Mouse (Mus musculus) heart, embryonic 14.5 days (tissue): ENCODE data around the gene AU040320. TPM values are rescaled to one million over a fixed set of nuclear protein-coding genes. Genes with fewer than 3 reads are reported as not detected.

Experiments
- ATAC-seq: fragments of 200-750 bp; cut with Nextera tagmentation; 2 replicates; pipeline ENCODE4 v1.8.0; 2017; ENCODE audit warnings: low read depth, moderate TSS enrichment; ENCODE audit not compliant: insufficient number of reproducible peaks, insufficient read depth, low FRiP score
- H3K27ac ChIP-seq, 2 experiments: fragments of 200-500 bp in 1 of 2; fragments of 300-500 bp in 1 of 2; sonication (generic) in 1 of 2; replicated peaks in 1 of 2; 2 replicates each; pipeline ENCODE4 v1.5.1; 2012 to 2014; ENCODE audit warnings: low read depth in 2 of 2, low read length in 2 of 2, control low read depth in 1 of 2, mild to moderate bottlenecking in 1 of 2, mixed read lengths in 1 of 2; ENCODE audit not compliant: control insufficient read depth in 1 of 2, insufficient read depth in 1 of 2
- H3K27me3 ChIP-seq: fragments of 300-500 bp; sonication (generic); 2 replicates; pipeline ENCODE4 v1.6.1; 2014; ENCODE audit warnings: mild to moderate bottlenecking, low read length, control low read depth; ENCODE audit not compliant: control insufficient read depth, insufficient read depth
- H3K36me3 ChIP-seq: fragments of 300-500 bp; sonication (generic); 2 replicates; pipeline ENCODE4 v1.6.1; 2014; ENCODE audit warnings: mild to moderate bottlenecking, control low read depth, low read length, mixed read lengths; ENCODE audit not compliant: control insufficient read depth, insufficient read depth
- H3K4me1 ChIP-seq, 2 experiments: fragments of 200-500 bp in 1 of 2; fragments of 300-500 bp in 1 of 2; sonication (generic) in 1 of 2; 2 replicates each; pipeline ENCODE4 v1.6.1; 2012 to 2014; ENCODE audit warnings: low read length in 2 of 2, control low read depth in 1 of 2, mixed read lengths in 1 of 2; ENCODE audit not compliant: control insufficient read depth in 2 of 2, insufficient read depth in 2 of 2
- H3K4me2 ChIP-seq: fragments of 300-500 bp; sonication (generic); 2 replicates; pipeline ENCODE4 v1.6.1; 2014; ENCODE audit warnings: mild to moderate bottlenecking, low read length
- H3K4me3 ChIP-seq, 2 experiments: fragments of 200-500 bp in 1 of 2; fragments of 300-500 bp in 1 of 2; sonication (generic) in 1 of 2; 2 replicates each; pipeline ENCODE4 v1.5.1; 2012 to 2014; ENCODE audit warnings: low read length in 2 of 2, mild to moderate bottlenecking in 2 of 2, control low read depth in 1 of 2, low read depth in 1 of 2, moderate library complexity in 1 of 2; ENCODE audit not compliant: control insufficient read depth in 1 of 2, insufficient read depth in 1 of 2
- H3K9ac ChIP-seq: fragments of 300-500 bp; sonication (generic); 2 replicates; pipeline ENCODE4 v1.6.1; 2014; ENCODE audit warnings: mild to moderate bottlenecking, low read length
- H3K9me3 ChIP-seq: fragments of 300-500 bp; sonication (generic); 2 replicates; pipeline ENCODE4 v1.6.1; 2016; ENCODE audit warnings: low read length, control low read depth; ENCODE audit not compliant: control insufficient read depth
- WGBS: fragments of 180-500 bp; shearing (Covaris S2); extraction: QIAGEN DNeasy Blood & Tissue Kit; methylation state at CpG from one replicate; pipeline ENCODE4 v1.1.7; 2014; 5-methylcytosine and 5-hydroxymethylcytosine counted together
- polyA plus RNA-seq: library from polyadenylated mRNA; unstranded; fragments of >200 nt; fragmentation: Nextera tagmentation; extraction: Ambion mirVana; gene quantifications from 2 replicates; pipeline ENCODE4 v1.2.1, GENCODE M21; 2014

Gene AU040320
- polyA plus RNA-seq, 1 experiment from 2014 or later, result 23.0 TPM

GRCm38 (mm10) chr4:126779148-126779581 is 25.8 kb downstream of the AU040320 start:
- no peaks in the 10 kb centered on the region for H3K9me3 ChIP-seq
- no peaks in the 10 kb centered on the region for H3K36me3 ChIP-seq
- H3K4me2 ChIP-seq, result peak overlapping the region; percentile 37
- WGBS, result 30% methylated on average over 8 of the region's 8 CpGs
- no peak for ATAC-seq
- H3K4me3 ChIP-seq, result no peak overlapping the region
- 0 out of 4 replicates have a peak overlapping the region, but pooled peaks of 1 of the 2 experiments have one; percentile 8 for H3K27ac ChIP-seq
- H3K27me3 ChIP-seq, result no peaks in the 10 kb centered on the region
- peaks cover 0 to 21% of the 10 kb centered on the region in 2 experiments; a peak in 3 of 4 replicates for H3K4me1 ChIP-seq
- H3K9ac ChIP-seq, result peak overlapping the region; percentile 32; the same call in 1 of the 2 replicates

- no peaks in the 10 kb centered on the region for H3K27me3 ChIP-seq
- 61% methylated on average over 12 of the region's 12 CpGs for WGBS
- H3K9me3 ChIP-seq, result no peaks in the 10 kb centered on the region
- H3K27ac ChIP-seq, result no peak overlapping the region
- no peaks in the 10 kb centered on the region for H3K36me3 ChIP-seq
- no peak for ATAC-seq
- H3K4me2 ChIP-seq, result no peak overlapping the region
- H3K4me1 ChIP-seq, result peaks cover 0 to 21% of the 10 kb centered on the region in 2 experiments; a peak in 3 of 4 replicates
- H3K4me3 ChIP-seq, result no peak overlapping the region
- peak overlapping the region; percentile 12 for H3K9ac ChIP-seq
Measured at GRCm38 (mm10) chr4:126779826-126780775, 26.8 kb downstream of the AU040320 start.

GRCm38 (mm10) chr4:126781871-126782270 is 28.5 kb downstream of the AU040320 start:
- Histone ChIP-seq H3K27ac (no peak overlapping the region), H3K9me3 (no peaks in the 10 kb centered on the region), H3K4me2 (no peak overlapping the region), H3K36me3 (no peaks in the 10 kb centered on the region), H3K27me3 (no peaks in the 10 kb centered on the region), H3K4me1 (peaks cover 0 to 21% of the 10 kb centered on the region in 2 experiments; a peak in 3 of 4 replicates), H3K9ac (no peak overlapping the region), H3K4me3 (no peak overlapping the region)
- WGBS, result 87% methylated on average over 3 of the region's 3 CpGs
- ATAC-seq, result no peak

GRCm38 (mm10) chr4:126782512-126782911 is 29.2 kb downstream of the AU040320 start:
- no peak overlapping the region for H3K4me3 ChIP-seq
- no peak for ATAC-seq
- H3K27ac ChIP-seq, result no peak overlapping the region
- no peak overlapping the region for H3K4me2 ChIP-seq
- WGBS, result 89% methylated on average over 8 of the region's 8 CpGs
- no peaks in the 10 kb centered on the region for H3K27me3 ChIP-seq
- H3K36me3 ChIP-seq, result no peaks in the 10 kb centered on the region
- peaks cover 0 to 21% of the 10 kb centered on the region in 2 experiments; a peak in 3 of 4 replicates for H3K4me1 ChIP-seq
- H3K9me3 ChIP-seq, result no peaks in the 10 kb centered on the region
- H3K9ac ChIP-seq, result no peak overlapping the region

GRCm38 (mm10) chr4:126782996-126783395 is 29.7 kb downstream of the AU040320 start:
- H3K36me3 ChIP-seq, result peaks cover 2% of the 10 kb centered on the region; the same call in 1 of the 2 replicates
- no peak overlapping the region for H3K4me3 ChIP-seq
- H3K4me1 ChIP-seq, result peaks cover 0 to 21% of the 10 kb centered on the region in 2 experiments; a peak in 3 of 4 replicates
- no peak overlapping the region for H3K4me2 ChIP-seq
- H3K27ac ChIP-seq, result no peak overlapping the region
- ATAC-seq, result no peak
- WGBS, result 76% methylated on average over 8 of the region's 8 CpGs
- H3K9me3 ChIP-seq, result no peaks in the 10 kb centered on the region
- H3K27me3 ChIP-seq, result no peaks in the 10 kb centered on the region
- no peak overlapping the region for H3K9ac ChIP-seq

- Histone ChIP-seq H3K9me3 (no peaks in the 10 kb centered on the region), H3K27ac (no peak overlapping the region), H3K4me3 (no peak overlapping the region), H3K4me2 (no peak overlapping the region), H3K4me1 (no peaks in the 10 kb centered on the region), H3K9ac (no peak overlapping the region), H3K27me3 (no peaks in the 10 kb centered on the region), H3K36me3 (peaks cover 32% of the 10 kb centered on the region)
- ATAC-seq, result no peak
- WGBS, result 85% methylated on average over 7 of the region's 7 CpGs
Measured at GRCm38 (mm10) chr4:126792341-126793102, 39.2 kb downstream of the AU040320 start.

- Histone ChIP-seq H3K4me1 (peaks cover 5 to 18% of the 10 kb centered on the region in 2 experiments), H3K9me3 (no peaks in the 10 kb centered on the region), H3K27me3 (no peaks in the 10 kb centered on the region), H3K36me3 (no peaks in the 10 kb centered on the region), H3K27ac (no peak overlapping the region), H3K4me3 (no peak overlapping the region), H3K9ac (no peak overlapping the region), H3K4me2 (no peak overlapping the region)
- WGBS, result 90% methylated on average over 8 of the region's 8 CpGs
- ATAC-seq, result no peak
Measured at GRCm38 (mm10) chr4:126802174-126802573, 48.8 kb downstream of the AU040320 start.
